Mouse (Mus musculus) adrenal gland, postnatal 25 days (tissue): ENCODE data around the gene Col6a2. TPM values are rescaled to one million over a fixed set of nuclear protein-coding genes. Genes with fewer than 3 reads are reported as not detected.

Experiments used
- DNase-seq: peaks from one replicate; pipeline ENCODE4 v3.0.0; 2021; ENCODE audit warnings: mixed read lengths
- total RNA-seq: library from RNA; stranded (reverse); gene quantifications from 2 replicates; pipeline ENCODE4 v1.2.3, GENCODE M21; 2021

The Col6a2 gene
- total RNA-seq, 1 experiment from 2014 or later: 29.1 TPM

GRCm38 (mm10) chr10:76636026-76636425 lies 12.6 kb upstream of the Col6a2 start:
- no peak for DNase-seq

- DNase-seq: no peak
Measured at GRCm38 (mm10) chr10:76634584-76634983, 11.2 kb upstream of the Col6a2 start.

DNA sequence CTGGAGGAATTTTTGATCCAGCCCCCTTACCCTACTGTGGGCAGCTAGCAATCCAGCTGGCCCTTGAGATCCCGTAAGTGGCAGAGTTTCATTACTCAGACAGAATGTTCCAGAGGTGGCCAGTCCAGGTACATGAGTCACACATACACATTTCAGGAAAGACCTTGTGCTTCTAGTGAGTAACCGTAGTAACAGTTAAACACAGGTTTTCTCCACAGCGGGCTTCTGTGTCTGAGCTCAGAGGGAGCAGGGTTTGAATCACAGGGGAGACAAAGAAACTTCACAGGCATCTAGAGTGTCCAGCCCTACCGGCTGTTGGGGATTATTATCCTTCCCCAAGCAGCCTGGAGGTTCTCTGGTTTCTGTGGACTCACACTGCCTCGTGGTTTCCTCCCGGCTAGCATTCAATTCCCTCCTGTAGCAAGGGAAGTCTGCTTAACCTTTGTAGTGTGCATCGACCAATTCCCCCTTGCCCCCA lies 10.7 kb upstream of the Col6a2 start:
- DNase-seq: no peak

GRCm38 (mm10) chr10:76632630-76633029 lies 9.2 kb upstream of the Col6a2 start:
- DNase-seq: no peak

- DNase-seq: no peak
Measured at GRCm38 (mm10) chr10:76630657-76631056, 7.2 kb upstream of the Col6a2 start.

GRCm38 (mm10) chr10:76627714-76628113 lies 4.3 kb upstream of the Col6a2 start:
- DNase-seq: no peak

GRCm38 (mm10) chr10:76624903-76625302 lies 1.5 kb upstream of the Col6a2 start:
- DNase-seq: no peak

DNA sequence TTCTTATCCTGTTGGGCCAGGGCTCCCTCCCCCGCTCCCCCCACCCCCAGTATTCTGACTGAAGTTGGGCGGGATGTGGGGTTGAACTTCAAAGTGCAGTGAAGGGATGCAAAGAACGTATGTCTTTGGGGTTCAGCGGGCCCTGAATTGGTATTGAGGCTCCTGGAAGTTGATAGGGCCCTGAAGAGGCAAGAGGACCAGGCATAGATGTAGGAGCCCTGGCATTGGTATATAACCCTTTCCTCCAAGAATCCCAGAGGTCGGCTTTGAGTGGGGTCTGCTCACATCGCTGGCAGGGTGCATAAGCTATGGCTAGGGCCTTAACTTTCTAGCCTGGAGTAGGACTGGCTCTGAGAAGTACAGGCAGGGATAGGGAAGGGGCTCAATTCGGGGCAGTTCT lies 304 bp upstream of the Col6a2 start:
- DNase-seq: no peak

DNA sequence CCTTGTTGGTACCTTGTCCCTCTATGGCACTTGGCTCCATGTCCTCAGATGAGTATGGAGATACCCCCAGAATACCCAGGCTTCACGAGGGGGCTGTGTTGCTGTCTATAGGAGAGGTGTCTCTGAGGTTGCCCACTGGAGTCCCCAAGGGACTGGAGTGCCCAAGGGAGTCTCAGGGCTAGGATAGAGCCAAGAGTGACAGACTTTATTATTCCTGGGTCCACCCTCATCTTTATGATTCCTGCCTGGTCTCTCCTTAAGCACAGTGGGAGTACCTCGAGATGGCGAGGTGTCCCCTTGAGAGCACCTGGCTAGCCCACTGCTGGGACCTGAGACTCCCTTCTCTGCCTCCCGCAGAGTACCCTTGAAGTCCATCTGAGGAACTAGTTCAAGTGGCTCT lies 1.0 kb downstream of the Col6a2 start:
- DNase-seq: no peak

DNA sequence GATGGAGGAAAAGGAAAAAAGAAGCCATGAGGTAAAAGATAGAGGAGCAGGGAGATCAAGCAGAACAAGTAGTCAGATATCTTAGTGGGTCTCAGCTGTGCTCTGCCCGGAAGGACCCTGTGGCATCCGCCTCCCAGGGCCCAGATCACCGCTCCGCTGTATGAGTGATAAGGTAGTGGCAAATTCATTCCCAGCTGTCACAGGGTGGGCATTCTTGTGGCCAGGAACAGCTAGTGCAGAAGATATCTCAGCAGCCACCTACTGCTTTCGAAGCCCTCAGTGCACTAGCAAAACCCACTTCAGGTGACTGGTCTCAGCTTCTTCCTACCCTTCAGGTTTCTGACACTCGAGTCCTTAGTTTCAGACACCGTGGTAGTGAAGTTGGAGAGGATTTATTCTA lies 11.0 kb downstream of the Col6a2 start:
- no peak for DNase-seq

- DNase-seq: no peak
Measured at GRCm38 (mm10) chr10:76602690-76603089, 20.7 kb downstream of the Col6a2 start.

GRCm38 (mm10) chr10:76596338-76596737 lies 27.1 kb downstream of the Col6a2 start:
- no peak for DNase-seq

DNA sequence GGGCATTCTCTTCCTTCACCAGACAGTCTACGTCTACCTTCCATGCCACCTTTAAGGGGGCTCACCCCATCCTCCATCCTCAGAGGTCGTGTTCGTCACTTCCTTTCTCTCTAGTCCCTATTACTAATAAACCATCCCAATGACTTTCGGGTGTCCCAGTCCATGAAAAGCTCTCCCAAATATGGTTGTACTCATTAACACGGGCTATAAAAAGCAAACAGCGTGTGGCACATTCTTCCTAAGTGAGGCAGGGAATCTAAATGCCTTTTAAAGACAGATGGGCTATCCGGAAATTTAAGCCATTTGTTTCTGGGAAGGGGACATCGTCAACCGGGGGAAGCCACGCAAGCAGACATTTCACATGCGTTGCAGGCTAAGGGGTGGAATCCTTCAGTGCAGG lies 33.2 kb downstream of the Col6a2 start:
- no peak for DNase-seq

DNA sequence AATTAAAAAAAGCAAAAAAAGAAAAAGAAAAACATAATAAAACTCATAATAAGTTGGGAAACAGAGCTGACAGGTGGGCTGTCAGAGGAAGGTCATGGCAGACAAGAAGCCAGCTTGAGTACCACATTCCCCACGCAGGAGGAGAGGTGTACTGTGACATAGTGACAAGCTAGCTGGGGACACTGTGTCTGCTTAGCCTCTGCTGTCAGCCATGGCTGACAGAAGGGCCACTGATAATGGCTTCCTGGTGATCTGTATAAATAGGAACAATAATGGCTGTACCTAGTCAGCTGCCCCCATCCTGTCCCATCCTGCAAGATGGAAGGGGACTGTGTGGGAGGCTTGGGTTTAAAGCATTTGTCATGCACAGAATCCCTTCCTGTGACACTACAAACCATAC lies 37.2 kb downstream of the Col6a2 start:
- no peak for DNase-seq

- DNase-seq: no peak
Measured at GRCm38 (mm10) chr10:76584138-76584537, 39.3 kb downstream of the Col6a2 start.

DNA sequence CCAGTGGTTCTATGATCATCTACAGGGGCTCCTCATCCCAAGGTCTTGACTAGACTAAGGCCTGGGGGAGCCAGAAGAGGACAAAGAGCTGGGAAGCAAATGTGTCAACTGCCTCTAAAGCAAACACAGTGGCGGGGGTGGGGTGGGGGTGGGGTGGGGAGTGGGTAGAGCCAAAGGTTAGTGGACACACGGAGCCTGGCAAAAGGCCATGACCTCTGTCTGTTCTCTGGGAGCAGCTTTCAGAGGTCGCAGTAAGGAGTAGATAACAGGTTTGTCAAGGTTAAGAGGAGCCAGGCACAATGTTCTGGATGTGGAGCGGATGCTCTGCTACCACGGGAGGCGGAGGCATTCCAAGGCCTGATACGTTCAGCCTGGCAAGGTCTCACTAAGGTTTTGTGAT lies 46.5 kb downstream of the Col6a2 start:
- DNase-seq: no peak

DNA sequence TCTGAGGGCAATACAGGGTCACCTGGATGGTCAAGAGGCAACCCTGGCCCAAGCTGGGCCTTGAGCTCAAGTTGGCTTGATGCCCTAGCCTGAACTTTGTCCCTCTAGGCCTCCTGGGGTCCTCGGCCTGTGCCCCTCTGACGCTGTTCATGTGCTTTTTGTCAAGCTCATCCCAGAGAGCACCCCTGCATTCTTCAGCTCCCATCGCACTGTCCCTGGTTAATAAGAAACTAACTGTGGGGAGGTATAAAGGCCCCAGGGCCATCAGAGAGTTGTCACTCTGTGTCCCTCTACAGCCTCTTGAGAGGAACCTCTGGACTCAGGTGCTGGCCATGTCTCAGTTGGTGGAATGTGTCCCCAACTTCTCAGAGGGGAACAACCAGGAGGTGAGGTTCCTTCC lies 48.1 kb downstream of the Col6a2 start, which contains the start of gene Ftcd:
TSS of gene Ftcd (plus strand) at position 275 of the 400 bp plus-strand sequence.
- no peak for DNase-seq

DNA sequence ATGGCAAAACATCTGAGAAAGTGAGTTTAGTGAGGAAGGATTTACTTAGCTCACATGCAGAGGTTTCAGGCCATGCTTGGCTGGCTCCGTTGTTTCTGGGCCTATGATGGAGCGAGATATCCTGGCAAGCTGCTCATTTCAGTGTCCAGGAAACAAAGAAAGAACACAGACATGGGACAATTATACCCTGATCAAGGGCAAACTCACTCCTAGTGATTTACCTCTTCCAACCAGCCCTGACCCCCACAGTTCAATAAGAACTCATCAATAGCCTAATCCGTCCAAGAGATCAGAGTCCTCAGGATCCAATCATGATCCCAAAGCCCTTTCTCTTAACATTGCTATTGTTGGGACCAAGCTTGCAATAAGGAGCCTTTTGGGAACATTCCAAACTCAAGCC lies 51.3 kb downstream of the Col6a2 start:
- DNase-seq: no peak

DNA sequence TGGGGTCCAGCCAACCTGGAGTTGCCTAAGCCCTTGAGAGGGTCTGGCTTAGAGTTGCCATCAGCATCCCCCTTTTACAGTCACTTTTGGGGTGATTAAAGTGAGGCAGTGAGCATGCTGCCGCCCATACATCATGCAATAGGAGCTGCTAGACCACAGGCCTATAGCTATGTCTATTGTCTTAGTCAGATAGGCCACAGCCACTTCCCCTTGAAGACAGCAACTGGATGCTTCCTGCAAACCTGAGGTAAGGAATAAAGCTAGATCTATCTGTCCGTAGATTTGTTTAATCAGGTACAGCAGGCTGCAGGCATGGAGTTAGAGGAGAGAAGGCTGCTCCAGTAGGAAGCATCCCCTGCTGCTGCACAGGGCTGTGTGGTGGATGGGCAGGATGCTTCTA lies 52.4 kb downstream of the Col6a2 start:
- no peak for DNase-seq

- DNase-seq: no peak
Measured at GRCm38 (mm10) chr10:76569996-76570685, 53.3 kb downstream of the Col6a2 start.

DNA sequence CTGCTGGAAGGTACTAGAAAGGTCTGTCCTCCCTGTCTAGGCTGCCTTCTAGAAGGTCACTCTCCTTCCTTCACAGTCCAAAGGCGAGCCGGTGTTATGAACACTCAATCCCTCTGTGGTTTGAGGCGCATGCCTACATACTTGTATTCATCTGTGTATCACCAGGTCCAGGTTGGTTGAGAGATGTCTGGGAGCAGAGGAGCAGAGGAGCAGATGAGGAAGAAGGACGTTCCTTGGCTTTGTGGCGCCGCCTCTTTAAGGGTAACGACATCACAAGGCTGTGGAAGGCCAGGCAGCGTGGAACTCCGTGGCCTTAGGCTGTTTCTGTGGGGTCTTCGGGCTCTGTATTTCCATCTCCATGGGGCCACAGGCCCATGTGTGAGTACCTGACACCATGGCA lies 61.5 kb downstream of the Col6a2 start, which contains the start of gene Spatc1l:
TSS of gene Spatc1l (plus strand) at position 301 of the 400 bp plus-strand sequence.
- DNase-seq: no peak

DNA sequence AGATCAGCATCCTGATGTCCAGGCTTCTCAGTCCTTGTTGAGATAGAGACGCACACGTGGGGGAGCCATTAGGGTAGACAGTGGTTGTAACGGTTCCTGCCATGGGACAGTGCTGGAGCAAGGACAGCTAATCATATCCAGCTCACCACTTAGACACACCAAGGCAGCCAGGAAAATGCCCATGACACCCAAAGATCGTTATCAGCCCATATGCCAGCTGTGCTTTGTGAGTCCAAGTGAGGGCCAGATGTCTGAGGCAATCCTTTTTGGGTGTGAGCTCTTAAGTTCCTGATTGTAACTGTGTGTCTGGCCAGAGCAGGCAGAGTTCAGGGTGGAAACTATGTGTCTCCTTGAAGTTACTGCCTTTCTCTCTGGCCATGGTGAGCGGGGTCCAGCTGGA lies 69.4 kb downstream of the Col6a2 start:
- no peak for DNase-seq

DNA sequence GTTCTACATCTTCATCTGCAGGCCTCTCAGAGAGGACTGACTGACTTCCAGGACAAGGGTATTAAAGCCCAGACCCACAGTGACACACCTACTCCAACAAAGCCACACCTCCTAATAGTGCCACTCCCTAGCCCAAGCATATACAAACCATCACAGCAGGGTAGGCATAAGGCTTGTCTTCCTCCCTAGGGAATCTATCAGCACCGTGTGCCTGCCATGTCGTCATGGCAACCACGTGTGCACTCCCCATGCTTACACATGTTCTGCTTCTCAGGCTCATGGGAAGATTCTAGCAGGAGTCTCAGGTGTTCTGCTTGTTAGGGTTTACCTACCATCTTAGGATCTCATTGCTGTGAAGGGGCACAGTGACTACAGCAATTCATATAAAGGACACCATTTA lies 71.9 kb downstream of the Col6a2 start:
- no peak for DNase-seq

GRCm38 (mm10) chr10:76550458-76550857 lies 73.0 kb downstream of the Col6a2 start:
- no peak for DNase-seq

DNA sequence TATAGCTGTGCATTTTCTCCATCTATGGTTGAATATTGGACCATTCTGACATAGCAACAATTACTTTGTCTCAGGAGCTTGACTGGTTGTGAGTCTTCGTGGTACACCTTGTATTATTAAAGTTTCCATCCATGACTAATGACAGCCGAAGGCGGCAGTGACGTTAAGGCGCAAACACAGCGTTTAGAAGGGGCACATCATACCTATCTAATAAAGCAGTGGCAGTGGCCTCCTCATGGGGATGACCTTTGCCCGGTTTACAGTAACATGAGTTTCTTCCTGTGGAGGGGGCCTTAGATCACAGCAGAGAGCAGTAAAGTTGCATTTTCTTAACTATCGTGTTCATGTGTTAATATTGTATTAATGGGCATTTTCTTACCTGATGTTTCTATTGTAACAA lies 75.2 kb downstream of the Col6a2 start:
- no peak for DNase-seq
